Mouse (Mus musculus): ENCODE measurements at regions not wholly inside any gene's neighbourhood (a gene's known extent, or its start where the extent isn't known, plus 50 kb on each side); places are given as distances from the start of the nearest gene placed in this dataset.

- Histone ChIP-seq H3K36me3 (ENCODE audit: control insufficient read depth, insufficient read depth, low read length) (no peaks in the 10 kb centered on the region), H3K79me2 (replicated peaks; ENCODE audit: control insufficient read depth, insufficient read depth, low read length) (no peaks in the 10 kb centered on the region), H3K4me1 (ENCODE audit: control insufficient read depth, insufficient read depth, low read length) (no peaks in the 10 kb centered on the region), H3K9ac (ENCODE audit: low read depth, low read length) (no peak overlapping the region), H3K27ac (no peak overlapping the region), H3K27me3 (ENCODE audit: control insufficient read depth, insufficient read depth, low read length) (no peaks in the 10 kb centered on the region), H3K4me3 (no peak overlapping the region)
- intact Hi-C loops (cut with DNase I): no loop called here
- TF ChIP-seq POLR2A (IDR thresholded peaks at IDR 0.05; ENCODE audit: insufficient read depth, low read depth, low read length) (no peak), EP300 (IDR thresholded peaks at IDR 0.05; ENCODE audit: insufficient read depth, low read depth, low read length) (no peak), CTCF (IDR thresholded peaks at IDR 0.05) (no peak)
- 41% methylated on average over 4 of the region's 4 CpGs for WGBS
- no peak for DNase-seq
Measured at GRCm38 (mm10) chr8:113532881-113533280, 102.5 kb upstream of the Mon1b start.

- Histone ChIP-seq H3K9ac (ENCODE audit: low read depth, low read length) (no peak overlapping the region), H3K4me3 (no peak overlapping the region), H3K36me3 (ENCODE audit: control insufficient read depth, insufficient read depth, low read length) (no peaks in the 10 kb centered on the region), H3K4me1 (ENCODE audit: control insufficient read depth, insufficient read depth, low read length) (no peaks in the 10 kb centered on the region), H3K27ac (no peak overlapping the region), H3K27me3 (ENCODE audit: control insufficient read depth, insufficient read depth, low read length) (no peaks in the 10 kb centered on the region), H3K79me2 (replicated peaks; ENCODE audit: control insufficient read depth, insufficient read depth, low read length) (no peaks in the 10 kb centered on the region)
- TF ChIP-seq POLR2A (IDR thresholded peaks at IDR 0.05; ENCODE audit: insufficient read depth, low read depth, low read length): no peak
- DNase-seq: no peak
- 79% methylated on average over 6 of the region's 6 CpGs for WGBS
- intact Hi-C loops (cut with DNase I): no loop called here
Measured at GRCm38 (mm10) chr8:113541437-113541836, 94.0 kb upstream of the Mon1b start.

GRCm38 (mm10) chr8:113542082-113542481 is 93.3 kb upstream of the Mon1b start:
- Histone ChIP-seq H3K27me3 (ENCODE audit: control insufficient read depth, insufficient read depth, low read length) (no peaks in the 10 kb centered on the region), H3K4me3 (no peak overlapping the region), H3K36me3 (ENCODE audit: control insufficient read depth, insufficient read depth, low read length) (no peaks in the 10 kb centered on the region), H3K9ac (ENCODE audit: low read depth, low read length) (no peak overlapping the region), H3K79me2 (replicated peaks; ENCODE audit: control insufficient read depth, insufficient read depth, low read length) (no peaks in the 10 kb centered on the region), H3K4me1 (ENCODE audit: control insufficient read depth, insufficient read depth, low read length) (no peaks in the 10 kb centered on the region), H3K27ac (no peak overlapping the region)
- DNase-seq: no peak
- intact Hi-C loops (cut with DNase I): no loop called here
- 48% methylated on average over 3 of the region's 3 CpGs for WGBS
- TF ChIP-seq CTCF (IDR thresholded peaks at IDR 0.05) (no peak), POLR2A (IDR thresholded peaks at IDR 0.05; ENCODE audit: insufficient read depth, low read depth, low read length) (no peak), EP300 (IDR thresholded peaks at IDR 0.05; ENCODE audit: insufficient read depth, low read depth, low read length) (no peak)

GRCm38 (mm10) chr8:113542713-113543112 is 92.7 kb upstream of the Mon1b start:
- intact Hi-C loops (cut with DNase I): no loop called here
- Histone ChIP-seq H3K9ac (ENCODE audit: low read depth, low read length) (no peak overlapping the region), H3K36me3 (ENCODE audit: control insufficient read depth, insufficient read depth, low read length) (no peaks in the 10 kb centered on the region), H3K27me3 (ENCODE audit: control insufficient read depth, insufficient read depth, low read length) (no peaks in the 10 kb centered on the region), H3K4me1 (ENCODE audit: control insufficient read depth, insufficient read depth, low read length) (no peaks in the 10 kb centered on the region), H3K79me2 (replicated peaks; ENCODE audit: control insufficient read depth, insufficient read depth, low read length) (no peaks in the 10 kb centered on the region), H3K27ac (no peak overlapping the region), H3K4me3 (no peak overlapping the region)
- no peak for DNase-seq
- 72% methylated on average over 2 of the region's 2 CpGs for WGBS
- no peak for TF ChIP-seq POLR2A (IDR thresholded peaks at IDR 0.05; ENCODE audit: insufficient read depth, low read depth, low read length)
- no peak for TF ChIP-seq CTCF (IDR thresholded peaks at IDR 0.05)
- no peak for TF ChIP-seq EP300 (IDR thresholded peaks at IDR 0.05; ENCODE audit: insufficient read depth, low read depth, low read length)

- Histone ChIP-seq H3K36me3 (ENCODE audit: control insufficient read depth, insufficient read depth, low read length) (no peaks in the 10 kb centered on the region), H3K79me2 (replicated peaks; ENCODE audit: control insufficient read depth, insufficient read depth, low read length) (no peaks in the 10 kb centered on the region), H3K27ac (no peak overlapping the region), H3K4me3 (no peak overlapping the region), H3K4me1 (ENCODE audit: control insufficient read depth, insufficient read depth, low read length) (no peaks in the 10 kb centered on the region), H3K27me3 (ENCODE audit: control insufficient read depth, insufficient read depth, low read length) (no peaks in the 10 kb centered on the region), H3K9ac (ENCODE audit: low read depth, low read length) (no peak overlapping the region)
- no peak for DNase-seq
- TF ChIP-seq POLR2A (IDR thresholded peaks at IDR 0.05; ENCODE audit: insufficient read depth, low read depth, low read length): no peak
- TF ChIP-seq CTCF (IDR thresholded peaks at IDR 0.05): no peak
- TF ChIP-seq EP300 (IDR thresholded peaks at IDR 0.05; ENCODE audit: insufficient read depth, low read depth, low read length): no peak
- 72% methylated on average over 7 of the region's 7 CpGs for WGBS
- intact Hi-C loops (cut with DNase I): no loop called here
Measured at GRCm38 (mm10) chr8:113549200-113549599, 86.2 kb upstream of the Mon1b start.

- H3K27ac ChIP-seq: no peak overlapping the region
- H3K4me3 ChIP-seq: no peak overlapping the region
- no peaks in the 10 kb centered on the region for H3K79me2 ChIP-seq (replicated peaks; ENCODE audit: control insufficient read depth, insufficient read depth, low read length)
- intact Hi-C loops (cut with DNase I): no loop called here
- H3K27me3 ChIP-seq (ENCODE audit: control insufficient read depth, insufficient read depth, low read length): no peaks in the 10 kb centered on the region
- DNase-seq: no peak
- H3K36me3 ChIP-seq (ENCODE audit: control insufficient read depth, insufficient read depth, low read length): no peaks in the 10 kb centered on the region
- TF ChIP-seq POLR2A (IDR thresholded peaks at IDR 0.05; ENCODE audit: insufficient read depth, low read depth, low read length) (no peak), CTCF (IDR thresholded peaks at IDR 0.05) (no peak), EP300 (IDR thresholded peaks at IDR 0.05; ENCODE audit: insufficient read depth, low read depth, low read length) (no peak)
- H3K4me1 ChIP-seq (ENCODE audit: control insufficient read depth, insufficient read depth, low read length): no peaks in the 10 kb centered on the region
- 24% methylated on average over 12 of the region's 12 CpGs for WGBS
- no peak overlapping the region for H3K9ac ChIP-seq (ENCODE audit: low read depth, low read length)
Measured at GRCm38 (mm10) chr8:113551454-113552273, 83.7 kb upstream of the Mon1b start.

Data from heart, adult 2 months (tissue).